Mouse (Mus musculus) bone marrow, adult 2 months (tissue): ENCODE measurements around the gene Piwil4. TPM values are rescaled to one million over a fixed set of nuclear protein-coding genes. Genes with fewer than 3 reads are reported as not detected.
"Not testable (repeated sequence)": the region's sequence is repeated elsewhere in the genome, so short reads cannot be mapped to it uniquely, and the experiment has no call there.

Experiments
- H3K27ac ChIP-seq: fragments of 200-500 bp; 2 replicates; pipeline ENCODE4 v1.5.1; 2012; ENCODE audit warnings: low read depth, mild to moderate bottlenecking, control low read depth, inconsistent platforms, low read length; ENCODE audit not compliant: control insufficient read depth, poor library complexity, insufficient read depth
- H3K4me1 ChIP-seq: fragments of 200-500 bp; 2 replicates; pipeline ENCODE4 v1.6.1; 2011; ENCODE audit warnings: low read length; ENCODE audit not compliant: control insufficient read depth, insufficient read depth
- H3K4me3 ChIP-seq: fragments of 200-500 bp; replicated peaks from 2 replicates; pipeline ENCODE3; 2011; ENCODE audit warnings: mild to moderate bottlenecking, low read depth, low read length, control low read depth; ENCODE audit not compliant: control insufficient read depth
- CTCF ChIP-seq: fragments of 200-500 bp; IDR thresholded peaks from 2 replicates; pipeline ENCODE4 v1.5.1; 2011; ENCODE audit warnings: low read length, control low read depth; ENCODE audit not compliant: control insufficient read depth, insufficient read depth
- POLR2A ChIP-seq: fragments of 200-500 bp; IDR thresholded peaks from 2 replicates; pipeline ENCODE4 v1.6.1; 2011; ENCODE audit warnings: low read depth, mild to moderate bottlenecking, control low read depth, low read length, borderline replicate concordance; ENCODE audit not compliant: control insufficient read depth
- WGBS: fragments of 180-500 bp; shearing (Covaris S2); methylation state at CpG from one replicate; pipeline ENCODE4 v1.1.7; 2018; 5-methylcytosine and 5-hydroxymethylcytosine counted together
- polyA plus RNA-seq: library from polyadenylated mRNA; stranded (reverse); fragments of >200 nt; gene quantifications from 2 replicates; pipeline ENCODE4 v1.2.4, GENCODE M21; 2011; ENCODE audit warnings: low replicate concordance; ENCODE audit not compliant: missing spikeins, insufficient read depth, insufficient read length

Piwil4 gene
- polyA plus RNA-seq, 1 experiment, result 8.3 TPM

DNA sequence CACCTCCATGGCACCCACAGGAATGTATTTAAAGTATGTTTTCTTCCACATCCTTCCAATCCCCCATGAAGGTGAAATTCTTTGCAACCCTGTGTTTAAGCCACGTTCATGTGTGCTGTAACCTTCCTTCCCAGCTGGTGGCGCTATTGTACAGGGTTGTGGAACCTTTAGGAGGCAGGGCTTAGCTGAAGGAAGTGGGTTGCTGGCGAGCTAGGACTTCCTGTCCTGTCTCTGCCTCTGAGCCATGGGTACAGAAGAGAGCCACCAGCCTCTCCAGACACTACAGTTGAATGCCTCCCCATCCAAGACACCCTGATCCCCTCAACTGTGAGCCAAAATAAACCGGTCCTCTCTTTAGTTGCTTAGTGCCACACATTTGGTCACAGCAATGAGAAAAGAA is 42.6 kb downstream of the Piwil4 start:
- Histone ChIP-seq H3K4me1 (no peaks in the 10 kb centered on the region), H3K27ac (no peak overlapping the region), H3K4me3 (no peak overlapping the region)
- peak; percentile 78 for TF ChIP-seq CTCF
- TF ChIP-seq POLR2A, result no peak
- WGBS, result 39% methylated on average over 4 of the region's 4 CpGs

DNA sequence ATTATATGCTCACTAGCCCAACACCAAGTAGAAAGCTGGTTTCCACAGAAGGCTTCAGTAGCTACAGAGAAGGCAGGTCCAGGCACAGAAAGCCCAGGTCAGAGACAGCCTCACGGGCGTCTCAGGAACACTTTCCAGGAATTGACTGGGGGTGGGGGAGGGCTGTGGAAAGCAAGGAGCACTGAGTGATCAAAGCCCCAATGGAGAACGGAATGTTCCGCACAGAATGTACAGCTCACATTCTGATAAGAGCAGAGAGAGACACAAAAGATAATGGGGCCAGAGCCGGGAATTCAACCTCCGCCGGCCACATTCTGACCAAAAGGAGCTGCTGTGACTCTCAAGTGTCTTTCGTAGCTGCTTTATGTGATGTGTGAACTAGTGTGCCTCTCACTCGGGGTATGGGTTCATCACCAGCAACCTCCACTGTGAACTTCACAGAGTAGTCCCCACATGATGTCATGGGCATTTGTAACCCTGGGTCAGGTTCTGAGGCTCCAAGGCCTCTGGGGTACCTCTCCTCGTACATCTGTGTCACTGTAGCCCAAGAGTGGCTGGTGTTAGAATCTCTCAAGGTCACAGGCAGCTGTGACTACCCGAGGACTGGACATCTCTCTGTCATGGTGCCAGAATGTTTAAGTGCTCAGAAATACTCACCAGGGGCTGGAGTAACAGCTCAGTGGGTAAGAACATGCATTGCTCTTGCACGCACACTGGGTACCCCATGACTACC is 51.0 kb downstream of the Piwil4 start:
- no peak overlapping the region for H3K27ac ChIP-seq
- no peak overlapping the region for H3K4me3 ChIP-seq
- no peak for TF ChIP-seq POLR2A
- TF ChIP-seq CTCF, result no peak
- WGBS, result 68% methylated on average over 12 of the region's 12 CpGs
- H3K4me1 ChIP-seq, result no peaks in the 10 kb centered on the region

DNA sequence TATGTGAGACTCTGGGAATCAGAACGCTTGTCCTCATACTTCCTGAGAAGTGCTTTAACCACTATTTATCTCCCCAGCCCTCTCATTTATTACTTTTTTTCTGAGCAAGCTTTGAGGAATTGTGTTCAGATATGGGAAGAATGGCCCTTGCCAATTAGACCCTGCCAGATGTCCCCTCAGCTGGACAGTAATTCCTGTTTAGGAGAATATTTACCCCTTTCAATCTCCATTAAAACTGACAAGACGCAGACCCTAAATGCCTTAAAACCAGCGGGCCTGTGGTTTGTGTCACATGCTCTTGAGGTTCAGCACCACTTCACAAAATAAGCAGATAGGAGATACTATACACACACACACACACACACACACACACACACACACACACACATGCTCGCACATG is 56.2 kb downstream of the Piwil4 start:
- TF ChIP-seq POLR2A, result no peak
- TF ChIP-seq CTCF, result no peak
- no peaks in the 10 kb centered on the region for H3K4me1 ChIP-seq
- H3K4me3 ChIP-seq, result no peak overlapping the region
- 57% methylated on average over 4 of the region's 4 CpGs for WGBS
- no peak overlapping the region for H3K27ac ChIP-seq

DNA sequence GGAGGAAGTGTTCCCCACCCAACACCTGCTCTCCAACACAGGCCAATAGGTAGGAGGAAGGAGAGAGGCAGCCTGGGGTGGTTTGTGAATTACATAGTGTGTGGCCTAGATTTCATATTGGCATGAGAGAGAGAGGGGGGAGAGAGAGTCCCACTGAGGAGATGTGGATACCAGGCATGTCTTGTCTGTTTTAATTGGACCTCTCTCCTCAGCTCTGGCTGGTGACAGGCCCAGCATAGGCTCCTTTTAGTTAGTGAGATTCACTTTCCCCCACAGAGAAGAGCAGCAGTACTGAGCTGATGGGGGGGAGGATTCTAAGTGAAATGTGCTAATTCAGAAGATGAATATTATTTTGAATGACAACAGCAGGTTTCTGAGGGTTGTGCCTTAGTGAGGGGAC is 57.8 kb downstream of the Piwil4 start:
- no peak overlapping the region for H3K4me3 ChIP-seq
- no peaks in the 10 kb centered on the region for H3K4me1 ChIP-seq
- H3K27ac ChIP-seq, result no peak overlapping the region
- TF ChIP-seq POLR2A, result no peak
- TF ChIP-seq CTCF, result no peak

DNA sequence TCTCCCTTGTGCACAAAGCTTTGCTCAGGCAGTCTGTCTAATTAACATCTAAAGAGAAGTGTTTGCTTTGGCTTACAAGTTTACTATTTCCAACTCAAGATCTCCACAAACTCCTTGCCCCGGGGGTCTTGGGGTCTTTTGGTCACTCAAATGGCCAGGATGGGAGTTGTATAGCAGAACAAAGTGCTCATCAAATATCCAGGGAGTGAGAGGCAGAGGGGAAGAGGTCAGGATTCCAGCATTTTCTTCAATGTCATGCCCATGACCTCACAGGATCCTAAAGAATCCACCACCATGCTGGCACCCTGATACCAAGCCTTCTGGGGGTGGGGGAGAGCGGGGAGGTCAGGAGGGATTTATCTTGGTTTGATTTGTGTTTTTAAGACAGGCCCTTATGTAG is 59.9 kb downstream of the Piwil4 start:
- no peak for TF ChIP-seq CTCF
- no peak for TF ChIP-seq POLR2A
- WGBS, result 58% methylated on average over 2 of the region's 2 CpGs
- Histone ChIP-seq H3K27ac (no peak overlapping the region), H3K4me1 (no peaks in the 10 kb centered on the region), H3K4me3 (no peak overlapping the region)

DNA sequence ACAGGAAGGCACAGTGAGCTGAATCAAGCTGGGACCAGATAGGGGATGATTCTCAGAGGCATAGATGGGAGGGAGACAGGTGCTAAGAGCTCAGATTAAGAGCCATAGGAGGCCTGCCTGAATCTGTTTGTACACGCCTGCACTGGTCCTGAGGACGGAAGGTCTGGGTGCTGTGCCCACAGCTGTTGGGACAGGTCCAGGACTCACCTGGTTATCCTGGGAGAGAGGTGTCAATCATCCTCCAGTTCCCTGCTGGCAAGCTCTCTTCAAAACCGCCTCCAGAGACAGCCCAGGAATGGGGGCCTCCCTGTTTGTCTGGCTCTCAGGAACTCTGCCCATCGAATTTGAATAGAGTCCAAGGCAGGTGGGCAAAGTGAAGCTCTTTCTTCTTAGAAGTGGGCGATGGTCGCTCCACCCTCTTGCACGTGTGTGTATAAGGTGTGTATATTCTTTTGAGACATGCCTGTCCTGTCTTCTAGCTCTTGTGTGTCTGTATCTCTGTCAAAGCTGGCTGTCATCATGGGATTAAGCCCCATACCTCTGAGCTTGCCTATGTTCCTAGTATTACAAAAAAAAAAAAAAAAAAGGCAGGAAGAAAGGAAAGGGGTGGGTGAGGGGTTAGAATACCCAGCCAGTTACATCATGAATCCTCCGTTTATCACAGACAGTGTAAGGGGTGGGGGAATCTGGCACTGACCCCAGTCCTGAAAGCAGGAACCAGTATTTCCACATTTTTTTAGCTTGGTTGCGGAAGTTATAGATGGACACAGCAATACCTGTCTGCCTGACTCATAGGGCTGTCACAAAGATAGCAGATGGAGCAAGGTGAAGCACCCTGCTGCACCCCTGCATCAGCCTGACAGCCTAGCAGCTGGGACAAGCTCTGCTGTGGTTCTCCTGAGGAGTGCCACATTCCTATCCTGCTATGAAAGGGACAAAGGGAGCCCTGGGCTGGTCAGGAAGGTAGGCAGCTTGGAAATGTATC is 64.5 kb downstream of the Piwil4 start:
- whole genome bisulfite sequencing, result 64% methylated on average over 9 of the region's 9 CpGs
- no peak overlapping the region for H3K4me3 ChIP-seq
- no peak overlapping the region for H3K27ac ChIP-seq
- no peaks in the 10 kb centered on the region for H3K4me1 ChIP-seq
- TF ChIP-seq CTCF (no peak), POLR2A (no peak)

DNA sequence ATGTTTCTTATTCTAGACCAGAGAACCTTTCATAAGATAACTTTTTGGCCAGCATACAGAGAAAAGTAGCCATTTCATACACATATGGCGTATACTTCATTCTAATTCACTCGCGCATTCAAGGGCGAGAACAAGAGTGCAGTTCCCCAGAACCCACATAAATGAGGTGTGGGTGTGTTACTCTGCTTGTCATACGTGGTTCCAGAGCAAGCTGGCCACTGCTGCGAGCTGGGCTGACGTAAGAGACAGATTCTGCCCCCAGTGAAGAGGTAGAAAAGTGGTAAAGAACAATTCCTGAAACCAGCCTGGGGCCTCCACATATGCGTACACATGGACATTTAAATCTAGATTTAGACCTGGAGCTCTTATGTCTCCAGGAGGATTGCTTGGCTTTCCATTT is 66.0 kb downstream of the Piwil4 start:
- 83% methylated on average over 8 of the region's 8 CpGs for WGBS
- no peak overlapping the region for H3K27ac ChIP-seq
- no peak overlapping the region for H3K4me3 ChIP-seq
- no peak for TF ChIP-seq CTCF
- no peak for TF ChIP-seq POLR2A
- H3K4me1 ChIP-seq, result no peaks in the 10 kb centered on the region

DNA sequence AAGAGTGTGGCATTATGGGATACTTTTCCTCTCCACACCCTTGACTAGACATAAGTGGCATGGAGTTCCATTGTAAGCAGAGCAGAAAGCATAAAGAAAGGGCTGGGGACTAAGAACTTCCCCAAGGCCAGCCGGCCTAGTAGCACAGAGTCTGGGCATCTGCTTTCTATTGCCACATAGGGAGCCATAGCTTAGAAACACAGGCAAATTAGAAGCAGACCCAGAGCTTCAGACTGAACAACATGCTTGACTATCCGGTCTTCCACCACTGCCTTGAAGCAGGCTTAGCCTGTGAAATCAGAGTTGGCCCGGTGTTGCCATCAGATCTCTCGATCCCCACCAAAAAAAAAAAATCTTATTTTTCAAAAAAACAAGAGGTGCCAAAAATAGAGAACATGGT is 67.4 kb downstream of the Piwil4 start:
- H3K27ac ChIP-seq, result no peak overlapping the region
- H3K4me3 ChIP-seq, result no peak overlapping the region
- no peak for TF ChIP-seq CTCF
- TF ChIP-seq POLR2A, result no peak
- no peaks in the 10 kb centered on the region for H3K4me1 ChIP-seq
- 75% methylated on average over 4 of the region's 4 CpGs for WGBS

DNA sequence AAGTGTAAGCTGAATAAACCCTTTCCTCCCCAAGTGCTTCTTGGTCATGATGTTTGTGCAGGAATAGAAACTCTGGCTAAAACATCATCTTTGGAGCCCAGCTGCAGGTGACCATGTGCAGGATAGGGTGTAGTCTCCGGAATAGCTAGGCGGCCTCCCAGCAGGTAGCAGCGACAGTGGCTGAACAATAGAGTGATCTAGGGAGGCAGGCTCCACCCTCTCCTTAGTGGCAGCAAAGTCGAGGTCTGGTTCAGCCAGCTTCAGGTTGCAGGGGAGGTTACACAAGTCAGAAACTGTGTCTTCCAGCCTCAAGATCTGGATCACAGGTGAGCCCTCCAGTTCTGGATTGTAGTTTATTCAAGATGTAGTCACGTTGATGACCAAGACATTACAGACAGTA is 68.6 kb downstream of the Piwil4 start:
- WGBS, result 64% methylated on average over 5 of the region's 5 CpGs
- H3K4me3 ChIP-seq, result not testable (repeated sequence)

More for the DNA sequence above, 68.6 kb downstream of the Piwil4 start:
- H3K4me1 ChIP-seq, H3K27ac ChIP-seq: not testable (repeated sequence)
